Mouse (Mus musculus) thymus, postnatal 4 days (tissue): Measurements from ENCODE around the gene Ccdc97.

Experiments
- DNase-seq: peaks from one replicate; pipeline ENCODE4 v3.0.0; 2021

The Ccdc97 gene

GRCm38 (mm10) chr7:25719761-25720610 is 1.1 kb upstream of the Ccdc97 start:
- DNase-seq, result peak; percentile 80

DNA sequence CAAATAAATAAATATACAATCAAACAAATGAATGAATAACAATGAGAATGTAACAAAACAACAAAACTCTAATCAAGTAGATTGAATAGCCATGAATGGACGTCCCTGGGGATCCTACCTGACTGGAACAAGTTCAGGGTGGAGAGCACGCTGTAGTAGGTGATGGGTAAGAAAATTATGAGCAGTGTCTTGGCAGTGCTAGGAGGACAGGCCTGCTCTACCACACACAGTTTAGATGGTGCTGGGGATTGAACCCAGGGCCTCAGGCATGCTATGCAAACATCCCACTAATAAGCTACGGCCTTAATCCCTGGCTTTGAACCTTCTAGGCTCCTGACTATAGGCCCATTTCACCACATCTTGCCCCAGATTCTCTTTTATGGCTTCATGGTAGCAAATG is 1.4 kb downstream of the Ccdc97 start:
- DNase-seq, result no peak

DNA sequence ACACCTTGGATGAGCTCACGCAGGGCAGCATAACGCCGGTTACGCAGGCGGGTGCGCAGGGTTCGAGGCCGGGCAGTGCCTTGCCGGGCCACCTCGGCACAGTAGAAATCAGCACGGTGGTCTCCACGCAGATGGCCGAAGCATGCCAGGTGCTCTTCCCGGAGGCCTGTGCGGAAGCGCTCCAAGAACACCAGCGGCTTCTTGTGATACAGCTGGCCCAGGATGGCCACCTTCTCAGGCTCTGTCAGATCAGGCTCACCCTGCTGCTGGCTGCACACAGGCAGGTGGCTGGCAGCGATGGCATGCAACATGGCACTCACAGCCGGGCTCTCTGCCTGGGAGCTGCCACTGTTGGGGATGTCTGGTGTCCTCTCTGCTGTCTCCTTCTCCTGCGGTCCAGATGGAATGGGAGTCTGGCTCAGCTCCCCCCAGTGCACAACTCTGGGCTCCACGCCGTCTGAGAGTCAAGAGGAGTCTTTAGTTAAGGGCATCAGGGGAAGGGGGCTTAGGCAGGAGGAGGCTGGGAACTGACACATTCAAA is 3.1 kb downstream of the Ccdc97 start:
- no peak for DNase-seq

GRCm38 (mm10) chr7:25714581-25714980 is 4.3 kb downstream of the Ccdc97 start:
- no peak for DNase-seq

DNA sequence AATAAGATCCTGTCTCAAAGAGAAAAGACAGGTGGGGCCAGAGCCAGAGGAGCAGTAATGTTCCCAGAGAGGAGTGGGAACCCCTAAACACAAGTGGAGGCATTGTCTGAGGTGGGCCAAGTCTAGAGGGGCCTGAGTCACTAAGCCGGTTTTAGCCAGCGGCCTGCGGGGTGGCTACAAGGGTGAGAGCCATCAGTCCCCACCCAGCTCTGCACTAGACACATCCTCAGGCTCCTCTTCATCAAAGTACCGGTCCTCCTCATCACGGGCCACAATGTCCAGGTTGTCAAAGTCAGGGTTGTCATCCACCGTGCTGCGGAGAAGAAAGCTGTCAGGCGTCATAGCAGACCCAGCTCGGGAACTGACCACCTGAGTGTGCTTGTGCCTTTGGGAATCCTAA is 6.1 kb downstream of the Ccdc97 start:
- no peak for DNase-seq

- DNase-seq, result no peak
Observed at GRCm38 (mm10) chr7:25711731-25712197, 7.1 kb downstream of the Ccdc97 start.

DNA sequence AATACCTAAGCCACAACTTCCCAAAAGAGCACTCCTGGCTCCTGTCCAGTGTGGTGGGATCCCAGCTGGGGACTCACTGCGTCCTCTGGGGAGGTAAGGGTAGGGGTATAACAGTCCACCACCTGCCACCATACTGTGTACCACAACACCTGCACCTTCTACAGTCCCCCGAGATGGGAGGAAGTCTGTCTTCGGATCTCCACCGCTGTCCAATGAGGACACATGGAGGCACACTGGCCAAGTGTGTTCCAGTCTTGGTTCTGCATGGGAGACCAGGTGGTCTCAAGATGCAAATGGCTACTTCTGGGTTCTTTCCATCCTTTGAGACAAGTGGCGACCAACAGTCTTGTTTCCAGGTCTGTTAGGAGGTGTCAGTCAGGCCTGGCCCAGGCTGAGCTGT is 7.7 kb downstream of the Ccdc97 start:
- DNase-seq, result no peak

DNA sequence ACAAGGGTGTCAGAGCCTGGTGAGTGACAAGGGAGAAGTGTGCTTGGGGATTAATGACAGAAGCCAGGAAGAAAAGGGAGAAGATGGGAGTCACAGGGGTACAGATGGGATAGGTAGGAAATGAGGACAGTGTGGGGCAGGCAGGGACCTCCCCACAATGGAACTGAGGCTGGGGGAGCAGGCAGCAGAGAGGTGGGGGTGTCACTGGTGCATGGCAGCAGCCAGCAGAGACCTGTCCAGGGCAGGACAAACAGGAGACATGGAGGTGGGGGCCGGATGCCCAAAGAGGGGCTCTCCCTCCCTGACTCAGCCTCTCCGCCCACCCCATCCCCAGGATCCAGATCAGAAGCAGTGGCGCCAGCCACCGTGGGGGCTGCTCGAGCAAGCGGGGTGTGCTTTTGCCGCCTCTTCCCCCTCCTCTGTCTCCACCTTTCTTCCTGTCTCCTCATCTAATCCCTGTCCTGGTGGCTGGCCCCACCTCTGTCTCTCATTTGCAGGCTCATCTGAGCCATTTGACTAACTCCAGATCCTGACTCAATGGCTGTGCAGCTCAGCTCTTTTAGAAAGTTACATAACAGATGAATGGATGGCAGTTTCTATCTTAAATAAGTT is 8.3 kb downstream of the Ccdc97 start:
- DNase-seq, result peak; percentile 35

GRCm38 (mm10) chr7:25709961-25710360 is 8.9 kb downstream of the Ccdc97 start:
- no peak for DNase-seq

DNA sequence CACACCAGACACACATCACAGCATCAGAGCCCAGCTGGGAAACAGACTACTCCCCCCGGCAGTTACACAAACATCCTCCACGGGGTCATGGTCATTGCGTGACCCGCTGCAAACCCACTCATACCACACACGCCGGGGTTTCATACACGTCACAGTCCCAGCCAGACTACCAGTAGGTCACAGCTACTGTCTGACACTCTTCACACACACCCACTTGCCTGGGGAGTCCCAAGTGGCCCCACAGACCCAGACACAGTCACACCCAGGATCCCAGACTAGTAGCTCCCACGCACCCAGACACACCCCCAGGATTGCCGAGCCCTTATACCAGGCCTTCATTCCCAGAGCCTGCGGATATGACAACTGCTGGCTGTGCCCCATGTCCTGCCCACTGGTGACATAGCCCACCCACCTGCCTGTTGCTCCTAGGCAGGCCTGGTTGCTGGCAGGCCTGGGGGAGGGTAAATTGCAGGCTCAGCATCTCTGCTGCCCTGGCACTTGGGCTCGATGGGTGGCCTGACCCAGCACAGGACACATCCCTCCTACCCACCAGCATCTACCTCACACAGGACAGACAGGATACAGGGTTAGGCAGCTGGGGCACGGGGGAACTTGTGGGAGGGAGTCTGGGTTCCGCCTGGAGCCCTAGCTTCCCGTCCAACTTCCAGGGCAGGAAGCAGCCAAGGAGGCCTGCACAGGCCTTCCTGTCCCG is 11.2 kb downstream of the Ccdc97 start:
- peak; percentile 21 for DNase-seq

DNA sequence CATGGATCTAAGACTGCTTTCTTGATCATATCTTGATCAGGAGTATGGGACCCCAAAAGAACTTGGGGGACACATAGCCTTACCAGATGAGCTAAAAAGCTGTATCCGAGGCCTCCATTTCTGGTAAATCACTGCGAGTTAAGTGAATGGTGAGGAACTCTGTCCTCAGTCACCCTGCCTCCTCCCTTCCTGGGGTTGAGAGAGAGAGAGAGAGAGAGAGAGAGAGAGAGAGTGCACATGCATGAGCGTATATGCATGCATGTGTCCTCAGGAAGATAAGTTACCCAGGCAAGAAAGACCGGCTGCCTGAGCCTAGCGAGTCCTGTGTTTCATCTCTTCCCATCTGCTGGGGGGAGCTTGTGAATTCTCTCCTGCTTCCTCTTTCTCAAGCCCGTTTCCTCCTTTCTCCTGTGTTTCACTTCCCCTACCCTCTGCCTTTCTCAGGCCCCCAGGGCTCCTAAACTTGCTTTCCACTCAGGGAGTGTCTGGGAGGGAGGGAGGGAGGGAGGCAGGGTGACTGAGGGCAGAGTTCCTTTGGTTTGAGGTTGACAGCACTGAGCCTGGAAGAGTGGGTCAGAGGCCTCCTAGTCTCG is 12.2 kb downstream of the Ccdc97 start:
- no peak for DNase-seq

- DNase-seq, result no peak
Observed at GRCm38 (mm10) chr7:25705801-25706251, 13.1 kb downstream of the Ccdc97 start.

GRCm38 (mm10) chr7:25704716-25705364 is 14.0 kb downstream of the Ccdc97 start:
- no peak for DNase-seq

- DNase-seq, result no peak
Observed at GRCm38 (mm10) chr7:25703793-25704494, 14.9 kb downstream of the Ccdc97 start.

DNA sequence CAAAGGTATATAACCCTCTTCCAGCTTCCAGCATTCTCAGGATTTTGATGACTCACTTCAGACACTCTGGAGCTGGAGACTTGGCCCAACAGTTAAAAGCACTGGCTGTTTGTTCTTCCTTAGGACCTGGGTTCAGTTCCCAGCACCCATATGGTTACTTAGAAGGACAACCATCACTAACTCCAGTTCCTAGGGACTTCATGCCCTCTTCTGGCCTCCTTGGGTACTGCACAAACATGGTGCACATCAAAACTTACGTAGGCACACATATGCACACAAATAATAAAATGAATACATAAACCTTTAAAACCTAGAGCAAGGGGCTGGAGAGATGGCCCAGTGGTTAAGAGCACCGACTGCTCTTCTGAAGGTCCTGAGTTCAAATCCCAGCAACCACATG is 16.5 kb downstream of the Ccdc97 start:
- DNase-seq, result peak; percentile 37

- peak; percentile 29 for DNase-seq
Observed at GRCm38 (mm10) chr7:25700732-25701131, 18.2 kb downstream of the Ccdc97 start.

DNA sequence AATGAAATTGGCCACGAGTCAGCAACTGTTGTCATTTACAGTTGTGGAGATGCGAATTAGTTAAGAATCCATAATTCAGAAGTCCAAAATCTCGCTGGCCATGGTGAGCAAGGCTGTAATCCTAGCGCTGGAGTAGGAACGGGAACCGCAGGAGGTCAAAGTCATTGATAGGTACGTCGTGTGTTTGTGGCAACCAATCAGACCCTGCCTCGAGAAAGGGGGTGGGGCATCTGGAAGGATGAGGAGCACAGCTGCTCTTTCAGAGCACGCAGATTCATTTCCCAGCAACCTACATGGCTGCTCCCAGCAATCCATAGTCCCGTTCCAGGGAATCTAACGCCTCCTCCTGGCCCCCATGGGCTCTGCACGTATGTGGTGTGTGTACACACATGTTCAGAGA is 19.0 kb downstream of the Ccdc97 start:
- no peak for DNase-seq

DNA sequence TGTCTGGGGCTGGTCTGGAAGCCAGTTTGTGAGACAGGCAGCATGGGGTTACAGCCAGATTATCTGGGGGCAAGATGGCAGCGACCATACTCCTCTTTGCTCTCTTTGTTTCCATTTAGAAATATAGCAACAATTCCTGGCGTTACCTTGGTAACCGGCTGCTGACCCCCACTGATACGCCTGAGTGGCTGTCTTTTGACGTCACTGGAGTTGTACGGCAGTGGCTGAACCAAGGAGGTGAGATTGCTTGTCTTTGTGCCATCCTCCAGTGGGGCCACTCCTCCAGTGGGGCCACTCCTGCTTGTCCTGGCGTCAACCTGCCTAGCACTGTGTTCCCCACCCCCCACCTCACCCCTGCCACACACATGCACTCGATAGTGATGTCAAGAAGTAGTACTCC is 24.8 kb downstream of the Ccdc97 start:
- no peak for DNase-seq

DNA sequence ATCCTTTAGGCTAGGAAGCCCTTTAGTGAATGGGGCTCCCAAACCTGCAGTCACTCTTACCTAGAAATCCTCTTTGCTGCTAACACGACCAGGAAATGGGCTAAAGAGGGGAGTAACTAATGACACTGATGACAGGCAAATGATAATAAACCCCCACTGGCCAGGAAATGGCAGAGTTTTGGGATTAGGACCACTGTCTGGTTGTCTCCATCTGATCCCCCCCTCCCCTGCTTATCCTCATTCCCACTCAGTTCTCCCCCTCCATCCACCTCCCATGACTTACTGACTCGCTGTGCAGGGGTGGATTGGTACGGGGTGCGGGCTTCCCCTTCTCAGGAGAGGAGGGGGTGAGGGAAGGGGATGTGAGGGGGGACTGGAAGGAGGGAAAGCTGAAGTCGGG is 28.8 kb downstream of the Ccdc97 start:
- DNase-seq, result no peak

GRCm38 (mm10) chr7:25689603-25690021 is 29.3 kb downstream of the Ccdc97 start:
- no peak for DNase-seq

DNA sequence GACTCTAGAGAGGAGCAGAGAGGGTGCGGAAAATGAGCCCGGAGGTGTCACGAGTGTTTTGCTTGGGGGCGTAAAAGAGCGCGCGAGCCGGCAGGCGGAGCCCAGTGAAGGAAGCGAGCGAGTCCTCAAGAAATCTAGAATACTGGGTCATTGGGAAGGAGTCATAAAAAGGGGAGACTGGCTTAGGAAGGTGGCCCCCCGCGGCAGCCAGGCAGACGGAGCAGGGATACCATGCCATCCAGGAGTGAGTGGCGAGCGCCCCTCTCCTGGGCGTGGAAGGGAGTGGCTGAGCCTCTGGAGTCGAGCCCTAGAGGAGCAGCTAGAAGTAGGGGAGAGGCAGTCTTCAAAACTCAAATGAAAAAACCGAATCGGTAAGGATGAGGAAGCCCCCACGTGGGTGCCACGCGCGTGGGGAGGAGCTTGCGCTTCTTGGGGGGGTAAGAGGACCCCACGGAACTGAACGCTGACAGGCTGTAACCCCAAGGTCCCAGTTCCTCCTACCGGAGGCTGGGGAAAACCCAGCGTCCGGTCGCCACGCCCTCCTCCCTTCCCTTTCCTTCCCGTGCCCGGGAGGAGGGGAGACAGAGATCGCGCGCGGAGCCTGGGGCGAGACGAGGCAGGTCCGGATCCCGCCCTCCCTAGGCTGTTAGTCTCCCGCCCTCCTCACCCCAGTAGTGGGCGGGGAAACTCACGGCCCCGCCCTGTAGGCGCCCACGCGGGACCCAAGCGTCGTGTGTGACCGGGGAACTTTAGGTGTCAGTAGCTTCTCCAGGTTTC is 29.9 kb downstream of the Ccdc97 start:
- DNase-seq, result peak; percentile 84
